Mouse (Mus musculus): ENCODE data around the gene AU041133.
"Not testable (repeated sequence)": the region's sequence is repeated elsewhere in the genome, so short reads cannot be mapped to it uniquely, and the experiment has no call there.

The AU041133 gene

DNA sequence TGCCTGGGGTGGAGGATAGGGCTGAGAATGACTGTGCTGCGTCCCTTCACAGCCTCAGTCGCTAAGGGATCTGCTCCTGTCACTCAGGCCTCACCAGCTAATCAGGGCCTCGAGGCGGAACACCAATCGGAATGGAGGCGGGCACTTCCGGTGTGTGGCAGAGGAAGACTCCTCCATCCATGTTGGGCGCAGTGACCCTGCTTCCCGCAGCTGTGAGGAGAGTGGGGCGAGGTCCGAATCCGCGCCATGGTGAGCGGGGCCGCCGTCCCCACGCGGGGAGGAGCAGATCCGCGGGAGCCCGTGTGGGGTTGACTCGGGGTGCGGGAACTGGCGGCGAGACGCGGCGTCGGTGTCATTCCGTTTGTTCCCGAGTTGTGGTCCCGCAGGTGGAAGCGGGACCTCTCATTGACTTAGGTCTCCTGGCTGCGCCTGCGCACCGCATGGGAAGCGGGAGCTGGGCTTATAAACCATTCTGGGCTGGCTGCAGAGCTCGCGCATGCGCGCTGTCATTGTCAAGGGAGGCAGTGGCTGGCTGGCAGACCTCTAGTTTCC is at the start of gene AU041133:
Gene AU041133 (plus strand): TSS at position 164 of the 552 bp plus-strand sequence.
- peak; percentile 99 for DNase-seq (ENCODE audit: low read depth, low spot score)

DNA sequence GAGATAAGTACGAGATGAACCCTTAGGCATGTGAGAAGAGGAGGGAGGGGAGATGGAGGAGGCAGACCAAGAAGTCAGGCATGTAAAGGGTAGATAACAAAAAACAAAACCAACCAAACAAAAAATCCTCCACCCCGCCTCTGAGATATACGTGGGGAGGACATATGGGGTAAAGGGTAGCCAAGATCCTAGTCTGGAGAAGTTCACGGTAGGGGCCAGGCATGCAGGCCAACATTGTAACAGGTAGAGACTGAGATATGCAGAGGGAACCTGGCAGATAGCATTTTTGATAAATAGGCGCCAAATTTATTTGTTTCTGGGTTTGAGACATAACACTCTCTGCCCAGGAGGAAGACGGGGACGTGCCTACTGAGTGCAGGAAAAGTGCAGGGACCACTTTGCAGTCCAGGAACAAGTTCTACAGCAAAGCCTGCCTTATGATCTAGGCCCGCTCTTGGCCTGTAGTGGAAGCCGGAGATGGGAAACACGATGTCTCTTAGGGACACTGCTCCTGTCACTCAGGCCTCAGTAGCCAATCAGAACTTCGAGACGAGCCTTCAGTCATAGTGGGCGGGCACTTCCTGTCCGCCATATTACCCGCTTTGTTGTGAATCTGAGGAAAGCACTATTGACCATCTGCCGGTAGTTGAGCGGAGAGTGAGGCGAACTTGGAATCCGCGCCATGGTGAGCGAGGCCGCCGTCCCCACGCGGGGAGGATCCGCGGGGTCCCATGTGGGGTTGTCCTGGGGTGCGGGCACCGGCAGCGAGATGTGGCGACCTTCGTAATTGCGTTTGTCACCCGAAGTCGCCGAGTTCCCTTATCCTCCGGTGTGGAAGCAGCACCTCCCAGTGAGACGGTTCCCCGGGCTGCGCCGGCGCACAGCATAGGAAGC is 44.8 kb upstream of the AU041133 start, which contains the start of gene BC024063:
Gene BC024063 (plus strand): TSS at position 626 of the 894 bp plus-strand sequence.
- peak; percentile 95 for DNase-seq (ENCODE audit: low read depth, low spot score)

DNA sequence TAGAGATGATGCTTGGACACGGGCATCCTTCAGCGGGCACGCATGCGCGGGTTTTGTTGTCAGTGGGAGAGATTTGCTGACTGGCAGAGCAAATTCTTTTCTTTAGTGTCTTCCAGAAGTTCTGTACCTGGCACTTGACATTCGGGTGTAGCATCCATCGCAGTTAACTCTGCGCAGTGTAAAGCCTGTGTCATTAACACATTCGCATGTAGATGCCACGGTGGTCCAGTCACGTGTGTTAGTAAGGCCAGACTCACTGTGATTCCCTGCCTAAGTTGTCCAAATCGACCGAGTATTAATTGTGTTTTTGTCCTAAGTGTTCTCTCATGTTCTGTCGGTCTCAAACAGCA is 44.2 kb upstream of the AU041133 start:
- DNase-seq (ENCODE audit: low read depth, low spot score), result not testable (repeated sequence)

- peak; percentile 66 for DNase-seq (ENCODE audit: low read depth, low spot score)
These were observed 10.6 kb upstream of the AU041133 start for GRCm38 (mm10) chr10:82117206-82117605.

DNA sequence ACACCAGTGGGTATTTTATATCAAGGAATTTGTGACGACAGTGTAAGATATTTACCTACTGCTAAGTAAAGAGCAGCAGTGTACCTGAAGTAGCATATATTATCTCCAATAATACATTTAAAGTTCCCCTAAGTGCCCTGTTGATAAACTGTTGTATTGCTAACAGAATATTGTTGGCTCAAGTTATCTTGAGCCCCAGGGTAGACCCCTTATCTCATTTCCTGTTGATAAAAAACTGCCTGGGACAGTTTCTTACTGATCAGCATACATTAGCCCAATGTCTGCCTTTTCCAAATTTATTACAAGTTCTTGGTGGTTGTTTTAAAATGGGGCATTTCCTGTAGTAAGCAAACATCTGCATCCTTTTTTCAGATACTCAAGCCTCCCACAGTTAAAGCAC is 17.5 kb downstream of the AU041133 start:
- no peak for DNase-seq (ENCODE audit: low read depth, low spot score)

DNA sequence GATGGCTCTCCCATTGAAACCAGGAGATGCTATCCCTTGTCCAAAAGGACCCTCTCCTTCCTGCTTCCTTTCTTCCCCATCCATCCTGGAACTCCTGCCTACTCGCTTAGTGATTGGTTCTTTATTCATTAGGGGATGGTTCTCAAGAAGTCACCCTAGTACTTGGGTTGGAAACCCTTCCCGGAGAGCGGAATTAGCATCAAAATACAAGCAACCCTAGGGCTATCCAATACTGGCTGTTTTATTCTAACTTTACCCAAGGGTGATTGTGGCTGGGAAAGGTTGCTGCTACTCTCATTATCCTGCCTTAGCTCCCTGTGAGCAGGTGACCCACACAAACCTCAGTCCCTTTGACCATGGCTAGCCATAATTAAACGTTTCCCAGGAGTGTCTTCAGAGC is 19.8 kb downstream of the AU041133 start:
- peak; percentile 86 for DNase-seq (ENCODE audit: low read depth, low spot score)

DNA sequence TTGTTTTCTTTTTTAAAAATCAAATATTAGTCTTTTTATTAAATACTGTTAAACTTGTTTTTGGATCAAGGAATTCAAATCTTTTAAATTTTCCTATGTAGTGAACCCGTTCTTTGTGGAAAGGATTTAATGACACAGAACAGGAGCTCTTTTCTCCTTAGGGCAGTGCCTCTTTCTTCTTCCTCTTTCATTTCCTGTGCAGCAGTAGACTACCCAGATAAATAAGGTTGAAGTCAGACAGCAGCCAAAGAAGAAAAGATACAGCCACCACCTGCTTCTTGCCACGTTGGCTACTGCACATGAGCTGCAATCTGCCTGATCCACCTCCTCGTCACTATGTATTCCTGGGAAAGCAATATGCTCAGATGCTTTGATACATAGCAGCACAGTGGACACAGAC is 40.0 kb downstream of the AU041133 start:
- DNase-seq (ENCODE audit: low read depth, low spot score), result no peak

DNA sequence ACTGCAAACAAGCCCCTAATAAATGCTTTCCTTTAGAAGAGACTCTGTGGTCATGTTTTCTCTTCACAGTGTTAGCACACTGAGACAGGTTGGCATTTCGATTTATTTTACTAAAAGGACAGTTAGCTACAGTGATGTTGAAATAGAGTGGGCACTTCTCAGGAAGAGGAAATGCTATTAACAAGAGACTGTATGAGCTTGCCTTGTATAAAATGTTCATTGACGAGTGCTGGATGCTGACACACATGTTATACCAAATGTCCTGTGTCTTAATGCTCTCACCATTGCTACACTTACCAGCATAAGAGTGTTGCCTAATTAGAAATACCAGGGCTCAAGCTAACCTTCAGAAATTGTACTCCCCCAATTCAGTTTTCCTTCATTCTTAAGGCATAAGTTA is 42.0 kb downstream of the AU041133 start:
- no peak for DNase-seq (ENCODE audit: low read depth, low spot score)

- peak; percentile 51 for DNase-seq (ENCODE audit: low read depth, low spot score)
These were observed 43.0 kb downstream of the AU041133 start for GRCm38 (mm10) chr10:82170808-82171207.

DNA sequence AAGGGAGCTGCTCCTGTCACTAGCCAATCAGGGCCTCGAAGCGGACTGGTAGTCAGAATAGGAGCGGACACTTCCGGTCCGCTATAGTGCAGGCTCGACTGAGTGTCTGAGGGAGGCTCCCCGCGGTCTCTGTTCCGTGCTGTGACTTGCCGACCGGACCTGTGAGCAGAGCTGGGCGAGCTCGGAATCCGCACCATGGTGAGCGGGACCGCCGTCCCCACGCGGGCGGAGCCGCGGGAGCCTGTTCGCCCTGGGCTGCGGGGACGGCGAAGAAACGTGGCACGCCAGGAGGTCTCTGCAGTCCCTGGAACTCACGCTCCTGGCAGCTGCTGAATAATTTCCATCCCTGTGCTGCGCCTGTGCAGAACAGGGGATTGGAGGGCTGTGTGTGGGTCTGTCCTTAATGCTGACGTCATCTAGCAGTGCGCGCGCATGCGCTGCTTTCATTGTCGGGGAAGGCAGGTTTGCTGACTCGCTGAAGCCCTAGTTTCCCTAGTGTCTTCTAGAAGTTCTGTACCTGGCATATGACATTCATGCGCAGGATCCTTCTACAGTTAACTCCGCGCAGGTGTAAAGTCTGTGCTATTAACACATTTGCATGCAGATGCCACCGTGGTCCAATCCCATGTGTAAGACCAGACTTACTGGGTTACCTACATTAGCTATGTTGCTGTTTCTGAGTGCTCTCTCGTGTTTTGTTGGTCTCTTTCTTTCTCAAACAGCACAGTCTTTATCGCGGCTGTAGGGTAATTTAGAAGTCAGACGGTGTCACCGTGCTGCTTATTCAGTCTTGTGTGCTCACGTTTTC is 50.6 kb downstream of the AU041133 start:
- DNase-seq (ENCODE audit: low read depth, low spot score), result peak; percentile 98
